Mouse (Mus musculus) heart, adult 2 months (tissue): Measurements from ENCODE around the gene Ccdc47. TPM values are rescaled to one million over a fixed set of nuclear protein-coding genes. Genes with fewer than 3 reads are reported as not detected.

ENCODE experiments used
- DNase-seq, 2 experiments: peaks; one replicate each; pipeline ENCODE4 v3.0.0; 2021
- H3K27ac ChIP-seq: fragments of 200-600 bp; 2 replicates; pipeline ENCODE4 v1.8.1; 2022
- H3K27me3 ChIP-seq: fragments of 200-500 bp; 2 replicates; pipeline ENCODE4 v1.6.1; 2012; ENCODE audit warnings: mild to moderate bottlenecking, low read length, inconsistent platforms, mixed read lengths; ENCODE audit not compliant: control insufficient read depth, insufficient read depth
- H3K36me3 ChIP-seq: fragments of 200-500 bp; 2 replicates; pipeline ENCODE4 v1.6.1; 2012; ENCODE audit warnings: low read length, inconsistent platforms; ENCODE audit not compliant: control insufficient read depth, insufficient read depth
- H3K4me1 ChIP-seq: fragments of 200-500 bp; 2 replicates; pipeline ENCODE4 v1.6.1; 2011; ENCODE audit warnings: low read length; ENCODE audit not compliant: control insufficient read depth, insufficient read depth
- H3K4me3 ChIP-seq: fragments of 200-600 bp; 2 replicates; pipeline ENCODE4 v1.8.1; 2022
- H3K79me2 ChIP-seq: fragments of 200-500 bp; replicated peaks from 2 replicates; pipeline ENCODE4 v1.6.1; 2012; ENCODE audit warnings: mild to moderate bottlenecking, inconsistent platforms, low read length, moderate library complexity, mixed read lengths; ENCODE audit not compliant: control insufficient read depth, insufficient read depth
- H3K9ac ChIP-seq: fragments of 200-500 bp; 2 replicates; pipeline ENCODE4 v1.6.1; 2012; ENCODE audit warnings: low read depth, mild to moderate bottlenecking, control low read depth, inconsistent platforms, low read length, mixed read lengths
- CTCF ChIP-seq: fragments of 200-600 bp; IDR thresholded peaks from 2 replicates; pipeline ENCODE4 v1.8.1; 2022; ENCODE audit warnings: antibody characterized with exemption, mild to moderate bottlenecking, moderate library complexity
- EP300 ChIP-seq: fragments of 200-500 bp; IDR thresholded peaks from 2 replicates; pipeline ENCODE4 v1.6.1; 2011; ENCODE audit warnings: low read depth, low read length, control low read depth; ENCODE audit not compliant: insufficient read depth
- POLR2A ChIP-seq: fragments of 200-500 bp; IDR thresholded peaks from 2 replicates; pipeline ENCODE4 v1.6.1; 2011; ENCODE audit warnings: mild to moderate bottlenecking, low read depth, low read length, control low read depth; ENCODE audit not compliant: insufficient read depth
- WGBS: fragments of 180-500 bp; shearing (Covaris S2); methylation state at CpG from one replicate; pipeline ENCODE4 v1.1.7; 2018; 5-methylcytosine and 5-hydroxymethylcytosine counted together
- intact Hi-C: fragments of 180-260 bp; cut with DNase I; formaldehyde crosslinking; loops from one replicate; pipeline ENCODE4 v1.15.1; 2025
- polyA plus RNA-seq: library from polyadenylated mRNA; depleted of rRNA; stranded (reverse); fragments of >200 nt; gene quantifications from 2 replicates; pipeline ENCODE4 v1.2.3, GENCODE M21; 2012
- total RNA-seq, 2 experiments: library from RNA; stranded (reverse); gene quantifications; 2 replicates each; pipeline ENCODE4 v1.2.3; 2021

Ccdc47 gene
- total and polyA plus RNA-seq, 3 experiments, result 23.7 to 82.2 (median 78.1) TPM

DNA sequence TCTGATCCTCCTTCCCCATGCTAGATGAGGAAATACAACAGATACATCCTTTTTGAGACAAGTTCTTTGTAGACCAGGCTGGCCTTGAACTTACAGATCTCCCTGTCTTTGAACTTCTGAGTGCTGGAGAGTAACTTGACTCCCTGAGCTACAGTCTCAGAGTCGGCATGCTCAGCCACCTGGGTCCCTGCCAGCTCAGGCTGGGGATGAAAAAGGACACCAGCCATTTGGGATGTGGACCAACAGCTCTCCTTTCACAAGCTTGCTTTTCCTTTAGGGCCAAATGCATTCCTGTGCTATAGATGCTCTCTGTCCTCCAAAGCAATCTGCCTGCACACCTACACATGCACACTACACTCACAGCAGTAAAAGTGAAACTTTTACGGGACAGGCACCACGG, 41.1 kb downstream of the Ccdc47 start:
- no peaks in the 10 kb centered on the region; the same call in 1 of the 2 replicates for H3K4me1 ChIP-seq
- no peak overlapping the region for H3K9ac ChIP-seq
- 54% methylated on average over 3 of the region's 3 CpGs for WGBS
- H3K27ac ChIP-seq, result no peak overlapping the region
- intact Hi-C loops, result no loop called here
- TF ChIP-seq CTCF, result no peak
- no peak for TF ChIP-seq EP300
- no peak for TF ChIP-seq POLR2A
- H3K27me3 ChIP-seq, result no peaks in the 10 kb centered on the region
- H3K79me2 ChIP-seq, result no peaks in the 10 kb centered on the region
- H3K4me3 ChIP-seq, result no peak overlapping the region
- DNase-seq, result no peak
- no peaks in the 10 kb centered on the region for H3K36me3 ChIP-seq

DNA sequence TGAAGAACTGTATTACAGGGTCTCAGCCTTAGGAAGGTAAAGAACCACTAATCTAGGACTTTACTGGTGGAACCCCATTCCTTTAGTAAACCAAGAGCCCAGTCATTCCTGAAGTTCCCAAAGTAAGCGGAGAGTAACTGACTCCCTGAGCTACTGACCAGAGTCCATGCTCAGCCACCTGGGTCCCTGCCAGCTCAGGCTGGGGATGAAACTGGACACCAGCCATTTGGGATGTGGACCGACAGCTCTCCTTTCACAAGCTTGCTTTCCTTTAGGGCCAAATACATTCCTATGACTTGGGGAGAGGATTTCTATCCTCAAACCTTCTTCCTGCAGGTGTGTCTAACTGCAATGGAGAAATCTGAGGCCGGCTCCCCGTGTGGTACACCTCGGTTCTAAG, 41.8 kb downstream of the Ccdc47 start:
- no peaks in the 10 kb centered on the region for H3K79me2 ChIP-seq
- no peaks in the 10 kb centered on the region for H3K36me3 ChIP-seq
- no peak overlapping the region for H3K4me3 ChIP-seq
- no peak overlapping the region for H3K27ac ChIP-seq
- no peaks in the 10 kb centered on the region; the same call in 1 of the 2 replicates for H3K4me1 ChIP-seq
- WGBS, result 68% methylated on average over 5 of the region's 5 CpGs
- TF ChIP-seq CTCF, result no peak
- TF ChIP-seq EP300, result no peak
- no peak for TF ChIP-seq POLR2A
- DNase-seq, result no peak
- no peaks in the 10 kb centered on the region for H3K27me3 ChIP-seq
- no peak overlapping the region for H3K9ac ChIP-seq
- intact Hi-C loops, result no loop called here

DNA sequence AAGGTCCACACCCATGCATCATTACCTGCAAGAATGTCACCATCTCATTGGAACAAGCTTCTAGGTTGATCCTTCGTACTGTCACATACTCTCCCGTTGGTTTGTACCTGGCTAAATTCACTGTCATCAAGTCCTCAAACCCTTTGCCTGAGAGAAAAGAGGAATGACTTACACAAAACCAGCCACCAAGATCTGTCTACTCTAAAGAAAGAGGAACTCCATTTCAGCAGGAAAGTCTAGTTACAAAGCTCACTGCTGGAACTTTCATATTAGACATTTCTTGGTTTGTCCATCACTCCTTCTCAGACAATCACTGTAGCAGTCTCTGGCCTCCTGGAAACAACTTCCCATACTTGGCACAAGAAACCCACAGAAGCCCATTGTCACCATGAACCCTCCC, 42.9 kb downstream of the Ccdc47 start:
- no peaks in the 10 kb centered on the region for H3K36me3 ChIP-seq
- no peaks in the 10 kb centered on the region for H3K79me2 ChIP-seq
- no peaks in the 10 kb centered on the region for H3K27me3 ChIP-seq
- 89% methylated on average over 2 of the region's 2 CpGs for WGBS
- intact Hi-C loops, result no loop called here
- H3K9ac ChIP-seq, result no peak overlapping the region
- H3K27ac ChIP-seq, result no peak overlapping the region
- DNase-seq, result no peak
- H3K4me3 ChIP-seq, result no peak overlapping the region
- TF ChIP-seq EP300, result no peak
- TF ChIP-seq POLR2A, result no peak
- no peak for TF ChIP-seq CTCF
- no peaks in the 10 kb centered on the region; the same call in 1 of the 2 replicates for H3K4me1 ChIP-seq

DNA sequence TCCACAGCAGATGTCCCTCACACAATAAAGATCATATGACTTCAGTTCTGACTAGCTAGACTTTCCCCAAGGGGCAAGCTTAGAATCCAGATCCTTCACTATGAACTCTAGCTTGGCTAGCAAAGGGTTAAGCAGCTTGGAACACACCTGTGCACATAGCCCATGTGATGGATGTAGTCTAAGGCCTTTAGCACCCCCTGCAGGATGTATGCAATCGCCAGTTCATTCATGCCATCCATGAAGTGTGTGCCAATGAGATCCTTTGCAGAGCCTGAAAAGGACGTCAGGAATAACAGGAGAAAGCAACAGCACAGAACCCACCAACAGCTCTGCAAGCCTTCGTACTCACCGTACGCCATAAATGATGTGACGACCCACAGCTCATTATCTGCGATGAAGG, 45.3 kb downstream of the Ccdc47 start:
- Histone ChIP-seq H3K36me3 (no peaks in the 10 kb centered on the region), H3K27me3 (no peaks in the 10 kb centered on the region), H3K27ac (no peak overlapping the region), H3K79me2 (no peaks in the 10 kb centered on the region), H3K9ac (no peak overlapping the region), H3K4me3 (no peak overlapping the region), H3K4me1 (no peaks in the 10 kb centered on the region; the same call in 1 of the 2 replicates)
- intact Hi-C loops, result no loop called here
- DNase-seq, result no peak
- WGBS, result 79% methylated on average over 7 of the region's 7 CpGs
- TF ChIP-seq CTCF (peak; percentile 43), POLR2A (no peak), EP300 (no peak)

DNA sequence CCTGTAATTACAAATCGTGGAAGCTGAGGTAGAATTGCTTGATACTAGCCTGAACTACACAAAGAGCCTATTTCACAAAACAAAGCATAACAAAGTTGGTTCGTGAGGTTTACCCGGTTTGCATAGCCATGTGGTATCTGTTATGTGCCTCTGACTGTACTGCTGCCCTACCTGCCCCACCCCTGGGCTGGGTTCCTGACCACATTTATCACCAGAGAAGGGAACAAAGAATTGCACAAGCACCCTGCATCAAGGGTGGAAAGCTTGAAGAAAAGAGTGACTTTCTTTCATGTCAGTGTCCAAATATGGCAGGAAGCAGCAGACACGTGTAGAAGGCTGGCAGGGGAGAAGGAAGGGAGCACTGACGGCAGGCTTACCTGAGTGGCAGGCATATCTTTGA, 48.7 kb downstream of the Ccdc47 start:
- WGBS, result 75% methylated on average over 5 of the region's 5 CpGs
- Histone ChIP-seq H3K4me3 (no peak overlapping the region), H3K36me3 (no peaks in the 10 kb centered on the region)

DNA sequence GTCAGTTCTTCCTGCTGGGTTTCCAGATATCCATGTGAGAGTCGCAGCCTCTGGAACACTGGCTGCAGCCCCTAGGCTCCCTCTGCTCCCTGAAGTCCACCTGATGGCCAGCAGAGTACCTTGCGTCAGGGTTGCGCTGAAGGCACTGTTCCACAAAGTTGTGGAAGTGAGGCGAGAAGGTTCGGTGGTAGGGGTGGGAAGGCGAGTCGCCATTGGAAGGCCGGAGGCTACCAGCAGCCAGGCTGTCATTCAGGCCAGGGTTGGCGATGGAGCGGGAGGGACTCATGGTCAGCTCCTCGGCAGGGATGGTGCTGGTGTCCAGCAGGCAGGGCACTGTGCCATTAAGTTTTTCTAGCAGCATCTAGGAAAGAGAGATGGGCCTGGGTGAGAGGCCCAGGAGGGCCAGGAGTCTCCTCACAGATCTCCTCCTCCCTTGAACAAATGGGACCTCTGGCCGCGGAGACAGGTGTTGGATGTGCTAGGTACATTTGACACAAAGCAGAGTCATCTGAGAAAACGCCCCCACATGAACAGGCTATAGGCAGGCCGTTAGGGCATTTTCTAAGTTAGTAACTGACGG, 51.5 kb downstream of the Ccdc47 start:
- Histone ChIP-seq H3K79me2 (no peaks in the 10 kb centered on the region), H3K27me3 (no peaks in the 10 kb centered on the region), H3K4me1 (peaks cover 6% of the 10 kb centered on the region), H3K9ac (peak overlapping the region; percentile 7; the same call in 1 of the 2 replicates), H3K4me3 (no peak overlapping the region), H3K27ac (peak overlapping the region; percentile 70), H3K36me3 (no peaks in the 10 kb centered on the region)
- TF ChIP-seq POLR2A, result no peak
- no peak for TF ChIP-seq CTCF
- TF ChIP-seq EP300, result no peak
- no peak for DNase-seq
- 77% methylated on average over 16 of the region's 16 CpGs for WGBS
- intact Hi-C loops, result no loop called here

More for the DNA sequence above, 48.7 kb downstream of the Ccdc47 start:
- intact Hi-C loops, result no loop called here
- Histone ChIP-seq H3K4me1 (peaks cover 6% of the 10 kb centered on the region), H3K27me3 (no peaks in the 10 kb centered on the region), H3K9ac (no peak overlapping the region), H3K79me2 (no peaks in the 10 kb centered on the region), H3K27ac (no peak overlapping the region)
- DNase-seq, result no peak
- TF ChIP-seq CTCF (no peak), EP300 (no peak), POLR2A (no peak)
